Mouse (Mus musculus) 3134 (cell line): ENCODE data around the gene Susd1.
A peak's percentile ranks its signal among the peaks of the same experiment; 100 is the strongest.
"Not testable (repeated sequence)": the region's sequence is repeated elsewhere in the genome, so short reads cannot be mapped to it uniquely, and the experiment has no call there.

Source experiments
- DNase-seq: peaks from one replicate; pipeline ENCODE4 v3.0.0-alpha.2; 2011; ENCODE audit warnings: low spot score; ENCODE audit not compliant: insufficient read length; ENCODE audit errors: extremely low read depth

Gene Susd1

GRCm38 (mm10) chr4:59291914-59292718 is 146.3 kb downstream of the Susd1 start:
- DNase-seq = no peak

- DNase-seq = no peak
Observed at GRCm38 (mm10) chr4:59290972-59291576, 147.4 kb downstream of the Susd1 start.

- DNase-seq = no peak
Observed at GRCm38 (mm10) chr4:59287103-59287502, 151.3 kb downstream of the Susd1 start.

DNA sequence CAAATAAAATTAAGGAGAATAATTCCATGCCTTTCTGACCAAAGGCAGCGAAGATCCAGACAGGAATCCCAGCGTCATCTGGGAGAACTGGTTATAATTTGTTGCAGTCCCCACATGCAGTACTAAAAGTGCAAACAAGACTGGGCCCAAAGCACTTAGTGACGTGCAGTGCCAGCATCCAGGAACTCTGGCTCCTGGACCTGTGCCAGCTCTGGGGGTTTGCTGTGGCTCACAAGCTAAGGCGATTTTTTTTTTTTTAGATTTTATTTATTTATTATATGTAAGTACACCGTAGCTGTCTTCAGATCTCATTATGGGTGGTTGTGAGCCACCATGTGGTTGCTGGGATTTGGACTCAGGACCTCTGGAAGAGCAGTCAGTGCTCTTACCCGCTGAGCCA is 152.1 kb downstream of the Susd1 start:
- DNase-seq = not testable (repeated sequence)

DNA sequence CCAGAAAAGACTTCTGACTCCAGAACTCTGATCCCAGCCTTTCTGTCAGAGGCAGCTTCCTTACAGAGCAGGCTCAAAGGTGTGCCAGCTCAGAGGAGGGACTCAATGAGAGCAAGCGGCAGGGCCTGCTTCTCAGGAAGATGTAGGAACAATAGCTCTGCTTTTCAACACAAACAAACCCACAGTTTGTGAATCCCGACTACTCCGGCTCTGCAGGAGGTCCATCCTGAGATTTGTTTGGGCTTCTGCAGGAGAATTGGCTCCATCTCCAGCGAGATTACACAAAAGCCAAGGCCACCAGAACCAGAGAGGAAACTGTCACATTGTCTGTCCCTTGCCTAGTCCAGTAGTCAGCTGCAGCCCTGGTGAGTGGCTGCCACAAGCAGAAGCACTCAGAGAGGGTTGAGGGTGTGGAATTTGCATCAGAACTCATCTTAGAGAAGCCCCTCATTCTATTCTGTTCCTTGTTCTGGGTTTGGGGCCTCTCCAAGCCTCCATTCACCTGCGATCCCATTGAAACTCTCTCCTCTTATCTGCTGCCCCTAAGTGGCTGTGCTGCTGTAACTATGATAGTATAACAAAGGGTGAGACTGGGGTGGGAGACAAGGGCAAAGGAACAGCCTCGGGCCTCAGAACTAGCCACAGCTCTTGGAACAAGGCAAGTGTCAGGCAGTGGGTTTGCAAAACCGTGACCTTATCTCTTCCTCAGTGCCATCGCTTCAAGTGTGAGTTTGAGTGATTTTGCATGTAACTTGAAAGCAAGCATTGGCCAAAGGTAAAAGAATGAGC is 155.5 kb downstream of the Susd1 start:
- no peak for DNase-seq

GRCm38 (mm10) chr4:59282137-59282536 is 156.3 kb downstream of the Susd1 start:
- DNase-seq = no peak

- no peak for DNase-seq
Observed at GRCm38 (mm10) chr4:59280876-59281275, 157.6 kb downstream of the Susd1 start.

- DNase-seq = no peak
Observed at GRCm38 (mm10) chr4:59279111-59279510, 159.3 kb downstream of the Susd1 start.

GRCm38 (mm10) chr4:59278410-59278809 is 160.0 kb downstream of the Susd1 start:
- DNase-seq = no peak

DNA sequence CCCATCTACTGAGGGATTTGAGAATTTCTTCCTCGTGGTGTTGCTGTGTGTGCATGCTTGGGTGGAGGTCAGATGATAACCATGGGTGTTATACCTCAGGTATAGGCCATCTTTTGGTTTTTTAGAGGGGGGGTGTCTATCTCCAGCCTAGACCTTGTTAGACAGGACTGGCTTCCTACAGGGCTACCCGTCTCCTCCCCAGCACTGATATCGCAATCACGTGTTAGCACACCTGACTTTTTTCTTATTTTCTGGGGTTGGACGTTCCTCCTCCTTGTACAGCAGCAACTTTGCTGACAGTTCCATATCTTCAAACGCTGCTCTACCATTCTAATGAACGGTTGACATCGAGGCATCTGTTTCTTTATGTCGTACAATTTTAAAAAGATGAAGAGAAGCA is 160.5 kb downstream of the Susd1 start:
- DNase-seq = no peak

- DNase-seq = no peak
Observed at GRCm38 (mm10) chr4:59275956-59276355, 162.5 kb downstream of the Susd1 start.

- no peak for DNase-seq
Observed at GRCm38 (mm10) chr4:59275494-59275893, 162.9 kb downstream of the Susd1 start.

DNA sequence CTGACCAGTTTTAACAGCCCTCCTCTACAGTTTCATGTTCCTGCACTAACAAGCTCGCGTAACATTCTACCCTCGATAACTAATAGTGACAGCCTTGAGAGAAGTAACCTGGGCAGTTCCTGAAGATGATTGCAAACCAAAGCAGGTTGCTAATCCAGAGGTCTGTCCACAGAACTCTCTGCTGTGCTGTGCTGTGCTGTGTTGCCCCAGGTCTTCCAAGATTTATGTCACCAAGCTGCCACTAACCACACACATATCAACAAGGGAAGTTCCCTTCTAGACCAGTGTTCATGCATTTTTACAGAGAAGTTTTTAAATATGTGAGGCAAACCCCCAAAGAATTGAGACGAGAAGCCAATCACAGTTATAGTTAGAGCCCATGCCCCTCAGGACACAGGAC is 164.3 kb downstream of the Susd1 start:
- no peak for DNase-seq

- peak; percentile 68 for DNase-seq
Observed at GRCm38 (mm10) chr4:59273342-59273741, 165.1 kb downstream of the Susd1 start.

DNA sequence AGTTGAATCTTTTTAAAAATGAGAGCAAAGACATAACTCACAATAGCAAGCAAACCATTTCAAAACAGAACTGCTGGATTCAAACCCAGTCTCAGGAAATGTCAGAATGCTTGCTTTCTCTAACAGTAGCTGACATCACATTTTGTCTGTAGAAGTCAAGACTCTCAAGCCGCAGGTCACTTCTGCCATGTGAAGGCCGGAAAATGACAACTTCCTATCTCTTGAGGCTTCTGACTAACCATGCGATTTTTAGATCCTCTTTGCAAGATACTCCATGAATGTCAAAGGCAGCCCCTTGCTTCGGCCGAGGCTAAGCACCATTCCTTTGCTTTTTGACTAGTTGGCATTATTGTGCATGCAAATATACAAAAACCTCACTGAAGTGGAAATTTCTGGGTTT is 172.8 kb downstream of the Susd1 start:
- no peak for DNase-seq

- DNase-seq = no peak
Observed at GRCm38 (mm10) chr4:59265182-59265581, 173.3 kb downstream of the Susd1 start.
